Mouse (Mus musculus): ENCODE data around the gene Pfkfb3.
A peak's percentile ranks its signal among the peaks of the same experiment; 100 is the strongest.
"Not testable (repeated sequence)": the region's sequence is repeated elsewhere in the genome, so short reads cannot be mapped to it uniquely, and the experiment has no call there.

Gene Pfkfb3

GRCm38 (mm10) chr2:11548508-11548907 lies 5.4 kb downstream of the Pfkfb3 start:
- DNase-seq (ENCODE audit: low spot score in 2 of 2), result no peak

GRCm38 (mm10) chr2:11547609-11548008 lies 6.3 kb downstream of the Pfkfb3 start:
- DNase-seq (ENCODE audit: low spot score in 2 of 2), result no peak

- no peak for DNase-seq (ENCODE audit: low spot score in 2 of 2)
Observed at GRCm38 (mm10) chr2:11546091-11546490, 7.8 kb downstream of the Pfkfb3 start.

- no peak for DNase-seq (ENCODE audit: low spot score in 2 of 2)
Observed at GRCm38 (mm10) chr2:11545380-11545779, 8.5 kb downstream of the Pfkfb3 start.

- DNase-seq (ENCODE audit: low spot score in 2 of 2), result no peak
Observed at GRCm38 (mm10) chr2:11544342-11544741, 9.5 kb downstream of the Pfkfb3 start.

GRCm38 (mm10) chr2:11543158-11543557 lies 10.7 kb downstream of the Pfkfb3 start:
- no peak for DNase-seq (ENCODE audit: low spot score in 2 of 2)

- peak; percentile 36 to 67 for DNase-seq (ENCODE audit: low spot score in 2 of 2)
Observed at GRCm38 (mm10) chr2:11542640-11543039, 11.2 kb downstream of the Pfkfb3 start.

GRCm38 (mm10) chr2:11542121-11542520 lies 11.8 kb downstream of the Pfkfb3 start:
- DNase-seq (ENCODE audit: low spot score in 2 of 2), result no peak

GRCm38 (mm10) chr2:11541528-11541927 lies 12.3 kb downstream of the Pfkfb3 start:
- not testable (repeated sequence) for DNase-seq (ENCODE audit: low spot score in 2 of 2)

GRCm38 (mm10) chr2:11535966-11536365 lies 17.9 kb downstream of the Pfkfb3 start:
- DNase-seq (ENCODE audit: low spot score in 2 of 2), result no peak

- peak; percentile 85 to 90 for DNase-seq (ENCODE audit: low spot score in 2 of 2)
Observed at GRCm38 (mm10) chr2:11535412-11535928, 18.4 kb downstream of the Pfkfb3 start.

GRCm38 (mm10) chr2:11534826-11535225 lies 19.1 kb downstream of the Pfkfb3 start:
- DNase-seq (ENCODE audit: low spot score in 2 of 2), result no peak

GRCm38 (mm10) chr2:11530101-11530500 lies 23.8 kb downstream of the Pfkfb3 start:
- DNase-seq (ENCODE audit: low spot score in 2 of 2), result peak; percentile 34 to 49

GRCm38 (mm10) chr2:11526063-11526462 lies 27.8 kb downstream of the Pfkfb3 start:
- DNase-seq (ENCODE audit: low spot score in 2 of 2), result no peak

- no peak for DNase-seq (ENCODE audit: low spot score in 2 of 2)
Observed at GRCm38 (mm10) chr2:11524736-11525135, 29.1 kb downstream of the Pfkfb3 start.

GRCm38 (mm10) chr2:11521758-11522157 lies 32.1 kb downstream of the Pfkfb3 start:
- no peak for DNase-seq (ENCODE audit: low spot score in 2 of 2)

GRCm38 (mm10) chr2:11520786-11521185 lies 33.1 kb downstream of the Pfkfb3 start:
- no peak for DNase-seq (ENCODE audit: low spot score in 2 of 2)

GRCm38 (mm10) chr2:11515828-11516227 lies 38.0 kb downstream of the Pfkfb3 start:
- no peak for DNase-seq (ENCODE audit: low spot score in 2 of 2)

GRCm38 (mm10) chr2:11513057-11513967 lies 40.6 kb downstream of the Pfkfb3 start:
- DNase-seq (ENCODE audit: low spot score in 2 of 2), result no peak

- DNase-seq (ENCODE audit: low spot score in 2 of 2), result no peak
Observed at GRCm38 (mm10) chr2:11512127-11512526, 41.8 kb downstream of the Pfkfb3 start.

GRCm38 (mm10) chr2:11503736-11504135 lies 50.1 kb downstream of the Pfkfb3 start:
- no peak for DNase-seq (ENCODE audit: low spot score in 2 of 2)

GRCm38 (mm10) chr2:11502901-11503431 lies 50.9 kb downstream of the Pfkfb3 start:
- peak; percentile 78 for DNase-seq (ENCODE audit: low spot score in 2 of 2)

GRCm38 (mm10) chr2:11502255-11502765 lies 51.6 kb downstream of the Pfkfb3 start:
- DNase-seq (ENCODE audit: low spot score in 2 of 2), result no peak
